Mouse (Mus musculus) liver, embryonic 16.5 days (tissue): ENCODE data around the gene Vegfc. TPM values are rescaled to one million over a fixed set of nuclear protein-coding genes. Genes with fewer than 3 reads are reported as not detected.

Source experiments
- ATAC-seq: fragments of 200-750 bp; cut with Nextera tagmentation; 2 replicates; pipeline ENCODE4 v1.8.0; 2017; ENCODE audit warnings: low read depth, mild to moderate bottlenecking, moderate number of reproducible peaks, moderate library complexity
- H3K27ac ChIP-seq: fragments of 300-500 bp; sonication (generic); 2 replicates; pipeline ENCODE4 v1.5.1; 2014; ENCODE audit warnings: mild to moderate bottlenecking, low read length
- H3K27me3 ChIP-seq: fragments of 300-500 bp; sonication (generic); 2 replicates; pipeline ENCODE4 v1.6.1; 2014; ENCODE audit warnings: low read depth, low read length, mixed read lengths; ENCODE audit not compliant: control insufficient read depth, insufficient read depth
- H3K36me3 ChIP-seq: fragments of 300-500 bp; sonication (generic); 2 replicates; pipeline ENCODE4 v1.6.1; 2014; ENCODE audit warnings: mild to moderate bottlenecking; ENCODE audit not compliant: control insufficient read depth, insufficient read depth
- H3K4me1 ChIP-seq: fragments of 300-500 bp; sonication (generic); 2 replicates; pipeline ENCODE4 v1.6.1; 2014; ENCODE audit warnings: low read depth, low read length, mixed read lengths; ENCODE audit not compliant: control insufficient read depth
- H3K4me2 ChIP-seq: fragments of 300-500 bp; sonication (generic); 2 replicates; pipeline ENCODE4 v1.6.1; 2014; ENCODE audit warnings: low read depth, low read length, mixed read lengths
- H3K4me3 ChIP-seq: fragments of 300-500 bp; sonication (generic); 2 replicates; pipeline ENCODE4 v1.5.1; 2014; ENCODE audit warnings: low read depth, mild to moderate bottlenecking, low read length
- H3K9ac ChIP-seq: fragments of 300-500 bp; sonication (generic); 2 replicates; pipeline ENCODE4 v1.6.1; 2014; ENCODE audit warnings: low read depth, low read length
- H3K9me3 ChIP-seq: fragments of 300-500 bp; sonication (generic); replicated peaks from 2 replicates; pipeline ENCODE4 v1.6.1; 2016; ENCODE audit warnings: low read length; ENCODE audit not compliant: control insufficient read depth
- WGBS: fragments of 180-500 bp; shearing (Covaris S2); extraction: QIAGEN DNeasy Blood & Tissue Kit; methylation state at CpG from one replicate; pipeline ENCODE4 v1.1.7; 2014; ENCODE audit not compliant: insufficient replicate concordance; 5-methylcytosine and 5-hydroxymethylcytosine counted together
- polyA plus RNA-seq: library from polyadenylated mRNA; unstranded; fragments of >200 nt; fragmentation: Nextera tagmentation; extraction: Ambion mirVana; gene quantifications from 2 replicates; pipeline ENCODE4 v1.2.1, GENCODE M21; 2015

The Vegfc gene
- 0.90 and 0.99 TPM in 2 replicates for polyA plus RNA-seq

DNA sequence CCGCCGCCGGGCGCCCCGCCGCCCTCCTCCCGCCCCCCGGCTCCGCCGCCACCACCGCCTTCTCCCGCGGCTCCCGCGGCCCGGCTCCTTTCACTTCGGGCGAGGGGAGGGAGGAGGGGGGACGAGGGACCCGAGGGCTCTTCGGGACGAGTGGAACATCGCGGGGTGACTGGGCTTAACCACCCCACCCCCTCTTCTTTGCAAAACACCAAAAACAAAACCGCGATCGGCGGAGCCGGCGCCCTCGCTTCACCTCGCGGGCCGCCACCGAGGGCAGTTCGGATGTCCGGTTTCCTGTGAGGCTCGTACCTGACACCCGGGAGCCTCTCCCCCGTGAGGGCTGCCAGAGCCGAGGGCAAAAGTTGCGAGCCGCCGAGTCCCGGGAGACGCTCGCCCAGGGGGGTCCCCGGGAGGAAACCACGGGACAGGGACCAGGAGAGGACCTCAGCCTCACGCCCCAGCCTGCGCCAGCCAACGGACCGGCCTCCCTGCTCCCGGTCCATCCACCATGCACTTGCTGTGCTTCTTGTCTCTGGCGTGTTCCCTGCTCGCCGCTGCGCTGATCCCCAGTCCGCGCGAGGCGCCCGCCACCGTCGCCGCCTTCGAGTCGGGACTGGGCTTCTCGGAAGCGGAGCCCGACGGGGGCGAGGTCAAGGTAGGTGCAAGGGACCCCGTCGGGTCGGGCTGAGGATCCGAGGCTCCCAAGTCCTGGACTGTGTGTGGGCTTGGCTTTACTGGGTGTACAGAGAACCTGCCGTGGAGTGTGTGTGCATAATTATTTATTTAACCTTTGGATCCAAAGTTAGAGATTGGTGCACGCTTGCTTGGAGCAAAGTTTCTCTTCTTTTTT lies at the start of gene Vegfc:
Gene Vegfc (plus strand): TSS at position 336 of the 850 bp plus-strand sequence.
- Histone ChIP-seq H3K4me2 (peak within 1 kb of the TSS; percentile 57), H3K36me3 (no peaks in the 10 kb centered on the region), H3K9me3 (no peaks in the 10 kb centered on the region), H3K27ac (peak within 1 kb of the TSS; percentile 86), H3K9ac (peak within 1 kb of the TSS; percentile 59), H3K27me3 (peaks cover 16% of the 10 kb centered on the region), H3K4me1 (no peaks in the 10 kb centered on the region), H3K4me3 (peak within 1 kb of the TSS; percentile 65)
- ATAC-seq = peak; percentile 74
- WGBS = under 1% methylated on average over 78 of the region's 79 CpGs

DNA sequence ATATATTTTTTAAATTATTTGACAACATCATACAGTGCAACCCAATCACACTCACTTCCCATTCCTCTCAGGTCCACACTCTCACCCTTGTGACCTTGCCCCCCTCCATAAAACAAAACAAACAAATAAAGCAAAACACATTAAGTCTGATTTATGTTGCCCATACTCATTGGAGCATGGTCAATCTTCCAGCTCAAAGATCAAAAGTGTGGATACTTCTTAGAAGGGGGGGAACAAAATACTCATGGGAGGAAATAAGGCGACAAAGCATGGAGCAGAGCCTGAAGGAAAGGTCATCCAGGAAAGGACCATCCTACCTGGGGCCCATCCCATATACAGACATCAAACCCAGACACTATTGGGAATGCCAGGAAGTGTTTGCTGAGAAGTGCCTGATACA lies 42.8 kb upstream of the Vegfc start:
- Histone ChIP-seq H3K27ac (no peak overlapping the region), H3K9me3 (no peaks in the 10 kb centered on the region), H3K4me1 (no peaks in the 10 kb centered on the region), H3K4me3 (no peak overlapping the region), H3K4me2 (no peak overlapping the region), H3K36me3 (no peaks in the 10 kb centered on the region), H3K27me3 (no peaks in the 10 kb centered on the region), H3K9ac (no peak overlapping the region)
- ATAC-seq = no peak
- WGBS = 68% methylated on average over 1 of the region's 1 CpGs

DNA sequence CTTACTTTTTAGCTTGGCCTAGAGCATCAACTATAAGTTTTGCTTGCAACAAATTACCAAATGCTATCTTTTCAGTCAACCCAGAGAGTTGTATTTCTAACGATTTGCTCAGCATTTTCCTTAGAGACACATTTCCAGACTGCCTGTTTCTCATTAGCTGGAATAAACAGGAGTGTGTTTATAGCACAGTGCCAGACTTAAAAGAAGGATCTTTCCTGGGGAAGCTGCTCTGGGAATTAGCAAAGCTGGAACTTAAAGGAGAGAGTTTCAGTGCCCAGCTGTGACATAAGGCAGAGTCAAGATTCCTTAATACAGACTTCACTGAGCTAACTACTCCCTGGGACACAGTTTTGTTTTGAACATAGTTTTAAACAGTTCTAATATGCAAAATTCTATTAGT lies 34.8 kb upstream of the Vegfc start:
- no peak for ATAC-seq
- H3K4me1 ChIP-seq = no peaks in the 10 kb centered on the region
- WGBS = 17% methylated on average over 1 of the region's 1 CpGs
- H3K4me3 ChIP-seq = no peak overlapping the region
- no peak overlapping the region for H3K4me2 ChIP-seq
- H3K27me3 ChIP-seq = no peaks in the 10 kb centered on the region
- H3K27ac ChIP-seq = no peak overlapping the region
- H3K9me3 ChIP-seq = no peaks in the 10 kb centered on the region
- no peaks in the 10 kb centered on the region for H3K36me3 ChIP-seq
- H3K9ac ChIP-seq = no peak overlapping the region

DNA sequence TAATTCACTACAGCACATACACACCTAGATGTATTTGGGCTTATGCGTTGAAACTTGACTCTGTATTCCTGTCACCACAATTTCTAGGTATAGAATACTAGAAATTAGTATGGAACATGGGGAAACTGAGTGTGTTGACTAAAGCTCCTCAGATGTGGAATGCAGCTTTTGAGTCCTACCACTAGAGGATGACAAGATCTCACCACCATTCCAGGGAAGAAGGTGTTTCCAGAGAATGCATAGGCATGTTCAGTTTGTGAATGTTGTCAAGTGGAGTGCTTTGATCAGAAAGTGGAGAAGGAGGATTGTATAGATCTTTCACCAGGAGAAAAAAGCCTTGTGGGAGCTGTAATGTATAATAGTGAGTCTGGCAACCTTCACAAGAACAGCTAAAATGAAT lies 33.9 kb upstream of the Vegfc start:
- WGBS = 78% methylated on average over 1 of the region's 1 CpGs
- H3K27ac ChIP-seq = no peak overlapping the region
- H3K27me3 ChIP-seq = no peaks in the 10 kb centered on the region
- H3K4me1 ChIP-seq = no peaks in the 10 kb centered on the region
- no peaks in the 10 kb centered on the region for H3K36me3 ChIP-seq
- ATAC-seq = no peak
- no peak overlapping the region for H3K4me2 ChIP-seq
- H3K9ac ChIP-seq = no peak overlapping the region
- no peak overlapping the region for H3K4me3 ChIP-seq
- no peaks in the 10 kb centered on the region for H3K9me3 ChIP-seq

DNA sequence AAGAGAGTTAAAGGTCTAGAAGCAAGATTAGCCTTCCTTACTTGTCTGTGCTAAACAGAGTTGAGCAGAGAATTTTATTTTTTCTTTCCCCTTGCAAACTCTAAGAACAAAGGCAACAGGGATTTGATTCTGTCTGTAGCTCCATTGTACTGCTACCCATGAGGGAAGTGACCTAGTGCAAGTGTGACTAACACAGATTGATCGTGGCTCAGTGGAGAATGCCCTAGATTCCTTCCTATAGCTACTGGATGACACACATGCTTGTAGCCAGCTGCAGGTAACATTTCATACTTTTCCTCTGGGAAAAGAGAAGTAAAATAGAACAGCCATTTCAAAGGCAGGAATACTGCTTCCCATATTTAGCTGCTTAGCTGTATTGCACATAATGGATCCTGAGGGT lies 24.2 kb upstream of the Vegfc start:
- ATAC-seq = no peak
- Histone ChIP-seq H3K4me2 (no peak overlapping the region), H3K4me1 (no peaks in the 10 kb centered on the region), H3K27ac (no peak overlapping the region), H3K9me3 (no peaks in the 10 kb centered on the region), H3K4me3 (no peak overlapping the region), H3K36me3 (no peaks in the 10 kb centered on the region), H3K27me3 (no peaks in the 10 kb centered on the region), H3K9ac (no peak overlapping the region)
- WGBS = 6% methylated on average over 1 of the region's 1 CpGs

DNA sequence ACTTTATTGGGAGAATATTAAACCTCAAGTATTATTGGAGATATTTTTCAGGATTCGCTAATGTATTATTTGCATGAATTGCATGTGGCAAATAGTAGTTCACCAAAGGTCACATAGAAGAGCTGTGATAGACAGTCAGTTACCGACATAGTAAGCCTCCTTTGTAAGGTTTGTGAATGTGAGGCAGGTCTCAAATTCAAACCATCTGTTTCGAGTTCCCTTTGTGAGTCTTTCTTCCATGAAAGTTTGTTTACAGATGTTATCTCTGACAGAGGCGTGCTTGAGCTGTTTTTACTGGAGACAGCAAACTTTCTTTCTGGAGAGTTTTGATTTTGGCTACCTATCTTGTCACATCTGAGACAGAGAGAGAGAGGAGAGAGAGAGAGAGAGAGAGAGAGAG lies 11.9 kb upstream of the Vegfc start:
- no peak for ATAC-seq
- H3K27ac ChIP-seq = no peak overlapping the region
- H3K27me3 ChIP-seq = no peaks in the 10 kb centered on the region
- H3K9me3 ChIP-seq = no peaks in the 10 kb centered on the region
- no peaks in the 10 kb centered on the region for H3K4me1 ChIP-seq
- 37% methylated on average over 4 of the region's 4 CpGs for WGBS
- no peak overlapping the region for H3K4me2 ChIP-seq
- no peaks in the 10 kb centered on the region for H3K36me3 ChIP-seq
- H3K9ac ChIP-seq = no peak overlapping the region
- no peak overlapping the region for H3K4me3 ChIP-seq

DNA sequence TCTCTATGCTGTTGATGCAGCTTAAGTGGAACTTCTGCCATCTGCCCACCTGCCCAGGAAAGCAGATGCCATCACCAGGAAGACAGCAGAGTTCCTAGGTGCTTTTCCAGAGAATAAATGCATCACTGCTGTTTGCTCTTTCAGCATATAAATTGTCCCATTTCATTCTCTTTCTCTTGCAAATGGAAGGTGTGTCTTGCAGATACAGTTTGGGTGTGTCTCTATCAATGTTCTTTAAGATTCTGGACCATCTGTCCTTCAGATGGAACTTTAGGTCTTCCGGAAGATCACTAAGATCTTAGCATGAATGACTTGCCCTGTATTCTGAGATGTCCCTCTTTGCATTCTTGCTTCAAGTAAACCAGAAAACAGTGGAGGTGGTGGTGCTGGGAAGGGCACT lies 1.1 kb upstream of the Vegfc start:
- Histone ChIP-seq H3K4me2 (peak overlapping the region; percentile 57), H3K36me3 (no peaks in the 10 kb centered on the region), H3K9me3 (no peaks in the 10 kb centered on the region), H3K4me1 (no peaks in the 10 kb centered on the region), H3K27me3 (peaks cover 16% of the 10 kb centered on the region), H3K4me3 (no peak overlapping the region; the same call in 1 of the 2 replicates), H3K9ac (no peak overlapping the region), H3K27ac (no peak overlapping the region)
- ATAC-seq = no peak
- 49% methylated on average over 1 of the region's 1 CpGs for WGBS

DNA sequence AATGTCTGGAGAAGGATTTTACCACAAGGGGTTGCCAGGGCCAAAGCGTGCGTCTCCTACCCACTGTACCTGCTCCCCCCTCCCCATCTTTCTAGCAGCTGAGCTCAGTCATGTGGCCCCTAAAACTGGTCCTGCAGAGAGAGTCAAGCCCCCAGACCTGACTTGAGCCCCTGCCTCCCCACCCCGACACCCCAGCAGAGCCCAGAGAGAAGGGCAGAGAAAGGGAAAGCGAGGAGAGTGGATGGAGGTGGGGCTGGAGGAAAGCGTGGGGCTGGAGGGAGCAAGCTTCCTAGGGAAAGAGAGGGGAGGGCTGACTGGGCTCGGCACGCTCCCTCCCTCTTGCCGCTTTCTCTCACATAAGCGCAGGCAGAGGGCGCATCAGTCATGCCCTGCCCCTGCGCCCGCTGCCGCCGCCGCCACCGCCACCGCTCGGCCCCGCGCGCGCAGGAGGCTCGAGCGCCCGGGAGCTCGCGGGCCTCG lies 575 bp upstream of the Vegfc start:
- peak overlapping the region; percentile 59 for H3K9ac ChIP-seq
- peak; percentile 75 for ATAC-seq
- WGBS = under 1% methylated on average over 26 of the region's 28 CpGs
- peak overlapping the region; percentile 86 for H3K27ac ChIP-seq
- H3K4me2 ChIP-seq = peak overlapping the region; percentile 57
- H3K27me3 ChIP-seq = peaks cover 16% of the 10 kb centered on the region
- no peaks in the 10 kb centered on the region for H3K36me3 ChIP-seq
- H3K4me3 ChIP-seq = peak overlapping the region; percentile 65
- H3K9me3 ChIP-seq = no peaks in the 10 kb centered on the region
- no peaks in the 10 kb centered on the region for H3K4me1 ChIP-seq

DNA sequence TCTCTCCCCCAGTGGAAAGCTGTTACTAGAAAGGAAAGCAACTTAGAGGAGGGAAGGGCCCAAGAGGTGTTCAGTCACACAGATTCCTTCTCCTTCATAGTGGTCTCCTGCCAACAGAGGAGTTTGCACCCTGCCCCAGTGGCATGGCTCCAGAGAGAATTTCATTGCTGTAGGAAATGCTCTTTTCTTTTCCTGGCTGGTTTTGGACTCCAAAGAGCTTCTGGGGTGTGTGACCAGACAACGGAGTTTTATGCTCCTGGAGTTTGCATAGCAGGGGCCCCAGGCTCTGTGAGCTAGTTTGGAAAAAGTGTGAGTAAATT lies 675 bp downstream of the Vegfc start:
- Histone ChIP-seq H3K4me1 (no peaks in the 10 kb centered on the region), H3K4me2 (peak overlapping the region; percentile 57), H3K27me3 (peaks cover 16% of the 10 kb centered on the region), H3K9me3 (no peaks in the 10 kb centered on the region), H3K36me3 (no peaks in the 10 kb centered on the region), H3K9ac (no peak overlapping the region), H3K27ac (peak overlapping the region; percentile 79), H3K4me3 (peak overlapping the region; percentile 65)
- 3% methylated on average over 1 of the region's 1 CpGs for WGBS
- no peak for ATAC-seq
